Mouse (Mus musculus) right cerebral cortex, postnatal 4 days (tissue): Measurements from ENCODE around the gene Mtx1.
A peak's percentile ranks its signal among the peaks of the same experiment; 100 is the strongest.
"Not testable (repeated sequence)": the region's sequence is repeated elsewhere in the genome, so short reads cannot be mapped to it uniquely, and the experiment has no call there.

Experiments used
- DNase-seq: peaks from one replicate; pipeline ENCODE4 v3.0.0-alpha.2; 2022

Gene Mtx1

DNA sequence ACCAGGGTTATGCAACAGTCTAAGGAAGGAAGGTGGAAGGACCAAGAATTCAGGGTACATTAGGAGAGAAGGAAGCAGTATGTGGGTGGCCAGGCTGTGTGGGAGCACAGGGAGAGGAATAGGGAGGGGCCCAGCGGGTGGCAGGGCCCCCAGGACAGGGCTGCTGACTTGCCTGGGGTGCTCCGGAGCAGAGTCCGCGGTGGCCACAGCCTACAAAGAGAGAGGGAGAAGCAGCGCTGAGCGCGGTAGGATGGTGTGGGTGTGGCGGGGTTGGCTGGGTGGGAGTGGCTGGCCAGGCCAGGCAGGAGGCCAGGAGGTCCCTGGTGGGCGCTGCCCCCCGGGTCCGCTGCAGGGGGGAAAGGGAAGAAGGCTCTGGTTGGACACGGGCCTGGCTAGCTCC lies 11.6 kb upstream of the Mtx1 start:
- DNase-seq: no peak

DNA sequence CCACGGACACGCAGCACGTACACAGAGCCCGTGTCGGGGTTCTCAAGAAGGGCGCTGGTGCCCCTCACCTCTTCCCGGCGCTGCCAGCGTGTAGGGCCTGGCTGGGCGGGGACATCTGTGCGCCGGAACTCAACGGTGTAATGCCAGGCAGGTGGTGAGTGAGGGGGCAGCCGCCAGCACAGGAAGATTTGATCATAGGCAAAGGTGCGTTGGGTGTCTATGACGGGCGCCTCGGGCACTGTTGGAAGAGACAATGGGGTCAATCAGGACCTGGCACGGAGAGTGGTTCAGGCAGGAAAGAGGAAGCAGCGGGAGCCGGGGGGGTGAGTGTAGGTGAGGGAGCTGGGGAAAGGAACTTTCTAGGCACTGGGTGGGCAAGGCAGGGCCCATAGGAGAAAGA lies 10.8 kb upstream of the Mtx1 start:
- no peak for DNase-seq

DNA sequence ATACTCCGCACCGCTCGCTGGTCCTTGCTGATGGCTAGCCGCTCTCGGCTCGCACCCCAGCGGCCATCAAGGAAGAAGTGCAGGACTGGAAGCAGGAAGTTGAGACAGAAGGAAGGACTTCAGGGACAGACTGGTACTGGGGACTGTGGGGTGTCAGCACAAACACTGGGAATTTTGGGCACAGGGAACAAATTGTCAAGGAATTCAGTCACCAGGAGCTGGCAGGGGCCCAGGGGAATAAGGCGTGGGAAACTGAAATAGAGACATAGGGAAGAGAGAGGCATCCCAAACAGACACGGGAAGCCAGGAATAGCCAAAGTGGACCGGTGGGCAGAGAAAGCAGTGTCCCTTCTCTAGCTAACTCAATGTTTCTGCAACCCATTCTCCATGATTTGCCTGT lies 9.6 kb upstream of the Mtx1 start:
- DNase-seq: no peak

DNA sequence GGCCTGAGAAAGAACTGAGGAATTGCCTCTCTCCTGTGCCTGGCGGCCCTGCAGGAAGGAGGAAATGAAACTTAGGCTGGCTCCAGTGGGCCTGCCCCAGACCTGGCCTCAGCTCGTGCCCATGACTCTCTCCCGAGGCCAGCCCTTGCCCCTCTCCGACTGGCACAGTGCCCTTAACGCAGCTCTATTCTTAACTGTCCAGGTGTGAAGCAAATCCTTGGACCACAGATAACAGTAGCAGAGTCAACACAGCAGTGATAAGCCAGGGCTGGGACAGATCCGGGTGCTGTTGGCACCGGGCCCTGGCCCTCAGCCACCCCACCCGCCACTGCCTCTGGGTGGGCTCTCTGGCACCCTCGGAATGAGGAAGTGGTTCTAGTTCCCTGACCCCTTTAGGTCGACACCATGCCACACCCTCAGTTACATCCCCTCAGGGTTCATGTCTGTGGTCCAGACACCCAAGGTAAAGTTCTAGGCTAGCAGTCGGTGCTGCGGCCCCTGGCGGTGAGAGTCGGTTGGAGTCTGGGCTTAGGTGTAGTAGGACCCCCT lies 6.7 kb upstream of the Mtx1 start:
- no peak for DNase-seq

DNA sequence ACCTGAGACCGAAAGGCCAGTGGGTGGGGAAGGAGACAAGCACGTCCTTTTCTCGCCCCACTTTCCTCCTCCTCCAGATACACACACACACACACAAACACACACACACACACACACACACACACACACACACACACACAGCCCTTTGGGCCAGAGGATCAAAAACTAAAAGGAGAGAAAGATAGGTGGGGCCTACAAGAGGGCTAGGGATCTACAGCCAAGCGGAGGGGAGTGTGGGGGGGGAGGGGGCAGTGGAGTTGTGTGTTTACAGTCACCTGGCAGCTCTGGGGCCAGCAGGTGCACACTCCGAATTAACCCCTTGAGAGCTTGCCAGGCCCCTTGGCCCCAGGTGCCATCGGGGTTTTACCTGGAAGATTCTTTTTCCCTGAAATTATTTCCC lies 5.7 kb upstream of the Mtx1 start:
- no peak for DNase-seq

DNA sequence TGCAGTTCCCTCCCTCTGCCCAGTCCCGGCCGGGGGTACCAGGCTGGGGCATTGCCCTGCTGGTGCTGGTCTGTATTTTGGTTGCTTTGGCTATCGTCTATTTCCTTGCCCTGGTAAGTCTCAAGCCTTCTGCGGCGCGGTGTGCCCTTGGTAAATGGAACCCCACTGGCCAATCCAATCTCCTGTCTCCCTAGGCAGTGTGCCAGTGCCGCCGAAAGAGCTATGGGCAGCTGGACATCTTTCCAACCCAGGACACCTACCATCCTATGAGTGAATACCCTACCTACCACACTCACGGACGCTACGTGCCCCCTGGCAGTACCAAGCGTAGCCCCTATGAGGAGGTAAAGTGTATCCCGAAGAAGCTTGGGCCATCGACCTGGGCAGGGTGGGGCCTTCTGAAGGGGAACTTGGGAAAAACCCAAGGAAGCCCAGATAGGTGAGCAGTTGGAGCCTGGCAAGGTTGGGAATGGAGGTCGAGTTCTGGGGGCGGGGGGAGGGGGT lies 4.9 kb upstream of the Mtx1 start:
- no peak for DNase-seq

DNA sequence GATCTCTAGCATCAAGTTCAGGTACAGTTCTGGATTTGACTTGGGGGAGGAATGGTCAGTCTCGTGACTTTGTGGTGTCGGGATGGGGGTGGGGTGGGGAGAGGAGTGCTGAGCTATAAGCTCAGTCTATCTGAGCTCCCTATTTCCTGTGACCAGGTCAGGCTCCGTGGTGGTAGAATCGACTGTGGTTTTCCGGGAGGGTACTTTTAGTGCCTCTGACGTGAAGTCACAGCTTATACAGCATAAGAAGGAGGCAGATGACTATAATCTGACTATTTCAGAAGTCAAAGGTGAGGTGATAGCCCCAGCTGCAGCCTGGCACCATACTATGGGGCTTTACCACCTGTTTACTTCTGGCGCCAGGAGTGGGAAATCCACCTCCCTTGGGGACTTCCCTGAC lies 4.5 kb upstream of the Mtx1 start:
- no peak for DNase-seq

DNA sequence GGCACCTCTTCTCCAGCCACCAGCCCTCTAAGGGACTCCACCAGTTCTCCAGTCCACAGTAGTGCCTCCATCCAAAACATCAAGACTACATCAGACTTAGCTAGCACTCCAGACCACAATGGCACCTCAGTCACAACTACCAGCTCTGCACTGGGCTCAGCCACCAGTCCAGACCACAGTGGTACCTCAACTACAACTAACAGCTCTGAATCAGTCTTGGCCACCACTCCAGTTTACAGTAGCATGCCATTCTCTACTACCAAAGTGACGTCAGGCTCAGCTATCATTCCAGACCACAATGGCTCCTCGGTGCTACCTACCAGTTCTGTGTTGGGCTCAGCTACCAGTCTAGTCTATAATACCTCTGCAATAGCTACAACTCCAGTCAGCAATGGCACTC lies 3.7 kb upstream of the Mtx1 start:
- DNase-seq: no peak

DNA sequence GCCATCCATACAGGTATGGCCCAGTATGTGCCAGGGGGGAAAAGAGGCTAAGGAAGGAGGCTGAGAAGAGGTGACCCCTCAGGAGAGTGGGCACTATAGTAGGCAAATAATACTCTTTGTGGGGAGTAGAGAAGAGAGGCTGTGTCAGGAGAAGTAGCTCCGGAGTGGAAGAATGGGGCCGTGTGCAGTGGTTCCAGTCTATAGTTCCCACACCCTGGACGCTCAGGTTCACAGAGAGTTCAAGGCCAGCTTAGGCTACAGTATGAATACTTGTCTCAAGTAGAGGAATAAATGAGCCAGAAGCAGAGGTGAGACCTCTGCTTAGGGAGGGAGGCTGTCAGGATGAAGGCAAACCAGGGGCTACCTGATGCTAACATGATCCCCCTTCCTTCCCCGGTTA lies 2.4 kb upstream of the Mtx1 start:
- no peak for DNase-seq

DNA sequence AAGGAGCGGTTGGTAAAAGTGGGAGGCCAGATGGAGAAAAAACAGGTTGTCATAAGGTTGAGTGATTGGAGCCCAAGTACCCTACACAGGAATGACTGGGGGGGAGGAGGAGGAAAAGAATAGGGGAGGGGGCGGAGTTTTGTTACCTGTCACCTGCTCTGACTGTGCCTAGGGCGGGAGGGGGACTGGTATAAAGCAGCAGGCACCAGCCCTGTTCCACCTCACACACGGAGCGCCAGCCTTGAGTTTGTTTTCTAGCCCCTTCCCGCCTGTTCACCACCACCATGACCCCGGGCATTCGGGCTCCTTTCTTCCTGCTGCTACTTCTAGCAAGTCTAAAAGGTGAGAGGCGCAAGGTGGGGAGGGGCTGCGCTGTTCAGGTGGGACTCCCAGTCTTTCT lies 1.9 kb upstream of the Mtx1 start, which contains the start of gene Muc1:
Gene Muc1, plus strand, starts transcription at position 222 of the 400 bp plus-strand sequence.
- DNase-seq: no peak

DNA sequence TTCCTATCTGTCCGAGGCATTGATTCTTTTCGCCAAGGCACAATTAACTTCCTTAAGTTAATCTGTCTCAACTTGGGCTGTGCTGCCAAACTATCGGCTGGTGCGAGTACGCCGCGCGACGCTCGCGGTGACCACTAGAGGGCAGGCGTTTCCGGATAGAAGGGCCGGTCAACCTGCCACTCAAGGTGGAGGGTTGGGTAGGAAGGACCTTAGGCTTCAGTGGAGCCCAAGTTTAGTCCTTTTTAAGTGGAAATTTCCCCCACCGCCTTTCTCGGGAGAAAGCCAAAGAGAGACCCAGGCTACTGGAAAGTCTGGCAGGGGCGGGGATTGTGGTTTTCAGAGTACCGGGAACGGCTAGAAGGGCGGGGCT lies 1.3 kb upstream of the Mtx1 start:
- peak; percentile 88 for DNase-seq

DNA sequence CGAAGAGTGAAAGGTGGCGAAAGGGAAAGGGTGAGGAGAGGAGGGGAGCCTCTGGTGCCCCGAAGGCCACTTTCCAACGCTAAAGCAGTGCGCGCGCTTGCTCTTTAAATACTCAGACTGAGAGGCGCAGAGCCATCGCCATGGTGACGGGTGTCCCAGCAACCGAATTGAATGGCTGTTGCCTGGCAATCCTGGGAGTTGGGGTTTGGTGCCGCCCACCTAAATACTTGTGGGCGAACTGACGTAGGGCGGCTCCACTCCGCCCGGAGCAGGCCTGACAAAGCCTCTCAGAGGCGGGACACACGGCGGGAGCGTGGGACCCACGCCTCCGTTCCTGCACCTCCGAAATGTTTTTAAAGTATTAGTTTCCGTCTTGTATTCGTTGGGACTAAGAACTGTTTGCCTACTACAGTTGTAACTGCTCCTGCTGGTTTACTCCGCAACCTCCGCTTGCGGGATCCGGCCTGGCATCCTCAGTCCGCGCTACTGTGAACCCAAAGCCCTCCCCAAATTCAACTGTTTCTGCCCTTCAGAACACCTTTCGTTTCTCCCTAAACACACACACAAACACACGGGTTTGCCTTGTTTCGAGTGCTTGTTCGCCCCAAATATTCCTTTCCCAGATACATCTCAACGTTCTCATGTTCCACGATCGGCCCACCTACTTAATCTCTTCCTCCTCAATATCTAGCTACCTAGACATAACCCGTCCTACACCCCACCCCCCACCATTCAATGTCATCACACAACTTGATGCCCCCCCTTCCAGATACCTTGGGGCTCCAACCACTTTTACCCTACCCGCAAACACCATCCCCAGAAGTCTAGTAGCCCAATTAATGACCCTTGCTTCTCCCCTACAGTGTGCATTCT lies 655 bp upstream of the Mtx1 start:
- DNase-seq: peak; percentile 85

DNA sequence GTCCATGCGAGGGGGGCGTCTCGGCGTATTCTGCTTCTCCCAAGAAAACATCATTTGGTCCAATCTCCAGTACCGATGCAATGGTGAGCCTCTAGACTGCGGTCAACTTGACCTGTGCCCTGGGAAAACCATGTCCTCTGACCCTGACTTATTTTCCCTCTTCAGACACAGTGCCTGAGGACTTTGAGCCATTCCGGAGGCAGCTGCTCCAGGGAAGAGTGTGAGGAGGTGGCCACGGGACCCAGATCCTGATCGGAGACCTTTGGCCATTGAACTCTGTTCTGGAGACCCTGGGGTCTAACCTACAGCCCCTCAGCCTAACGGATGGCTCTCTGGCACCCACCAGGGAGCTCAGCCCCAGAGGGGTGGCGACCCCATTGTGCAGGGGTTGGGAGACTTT lies 527 bp downstream of the Mtx1 start:
- DNase-seq: no peak

DNA sequence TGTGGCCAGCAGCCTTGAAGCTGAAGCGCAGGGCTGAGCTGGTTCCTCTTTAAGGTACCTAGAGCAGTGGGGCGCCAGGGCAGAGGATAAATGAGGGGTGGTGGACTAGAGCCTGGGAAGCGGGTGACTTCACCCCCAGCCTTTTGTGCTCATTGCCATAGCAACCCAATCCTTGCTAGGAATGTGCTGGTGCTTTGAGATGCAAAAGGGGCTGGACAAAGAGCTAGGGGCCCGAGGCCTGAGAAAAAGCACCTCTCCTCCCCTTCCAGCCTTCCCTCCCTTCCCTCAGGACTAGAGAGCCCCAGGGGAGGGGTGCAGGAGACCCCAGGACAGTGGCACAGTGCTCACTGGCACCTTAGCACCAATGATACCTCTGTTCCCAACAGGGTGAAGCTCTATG lies 970 bp downstream of the Mtx1 start:
- DNase-seq: no peak

DNA sequence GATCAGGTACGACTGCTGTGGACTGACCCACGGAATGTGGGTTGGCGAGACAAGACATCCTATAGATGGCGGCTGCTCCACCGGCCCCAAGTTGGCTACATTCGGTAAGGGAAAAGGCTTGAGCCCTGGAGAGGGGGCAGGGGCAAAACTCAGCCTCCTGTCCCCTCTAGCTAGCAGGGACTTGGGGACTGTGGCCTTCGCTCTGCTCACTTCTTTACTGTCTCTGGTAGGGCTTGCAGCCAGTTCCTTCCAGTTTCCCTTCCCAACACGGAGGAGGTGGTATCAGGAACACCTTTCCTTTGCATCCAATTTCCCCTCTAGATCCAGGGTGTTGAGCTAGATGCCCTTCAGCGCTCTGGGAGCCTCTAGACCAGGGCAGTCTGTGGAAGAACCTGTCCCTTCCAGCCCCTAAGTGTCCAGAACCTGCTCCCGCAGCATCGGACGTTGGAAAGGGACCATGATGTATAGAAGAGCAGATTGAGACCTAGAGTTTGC lies 1.5 kb downstream of the Mtx1 start:
- DNase-seq: no peak

DNA sequence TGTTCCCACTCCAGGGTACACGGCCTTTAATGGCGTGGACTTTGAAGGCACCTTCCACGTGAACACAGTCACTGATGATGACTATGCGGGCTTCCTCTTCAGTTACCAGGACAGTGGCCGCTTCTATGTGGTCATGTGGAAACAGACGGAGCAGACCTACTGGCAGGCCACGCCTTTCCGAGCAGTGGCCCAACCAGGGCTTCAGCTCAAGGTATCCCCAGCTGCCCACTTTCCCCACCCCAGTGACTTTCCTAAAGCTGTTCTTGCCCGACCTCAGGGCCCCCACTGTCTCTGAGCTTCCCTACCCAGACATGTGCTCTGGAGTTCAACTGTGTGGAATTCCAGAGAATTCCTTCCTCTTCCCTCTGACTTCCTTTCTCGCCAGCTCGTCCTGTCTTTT lies 2.1 kb downstream of the Mtx1 start:
- no peak for DNase-seq

DNA sequence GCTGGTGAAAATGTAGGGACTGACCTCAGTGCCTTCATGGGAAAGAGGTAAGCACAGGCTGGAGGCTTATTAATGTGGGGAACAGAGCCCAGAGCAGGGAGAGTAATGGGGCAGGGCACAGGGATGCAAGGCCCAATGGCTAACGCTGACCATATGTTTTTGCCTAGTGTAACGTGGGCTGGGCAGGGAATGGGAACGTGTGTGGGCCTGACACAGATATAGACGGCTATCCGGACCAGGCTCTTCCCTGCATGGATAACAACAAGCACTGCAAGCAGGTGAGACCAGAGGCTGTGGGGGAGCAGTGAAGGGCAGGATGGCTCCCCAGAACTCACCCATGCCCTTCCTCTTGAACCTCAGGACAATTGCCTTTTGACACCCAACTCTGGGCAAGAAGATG lies 5.7 kb downstream of the Mtx1 start:
- DNase-seq: no peak

DNA sequence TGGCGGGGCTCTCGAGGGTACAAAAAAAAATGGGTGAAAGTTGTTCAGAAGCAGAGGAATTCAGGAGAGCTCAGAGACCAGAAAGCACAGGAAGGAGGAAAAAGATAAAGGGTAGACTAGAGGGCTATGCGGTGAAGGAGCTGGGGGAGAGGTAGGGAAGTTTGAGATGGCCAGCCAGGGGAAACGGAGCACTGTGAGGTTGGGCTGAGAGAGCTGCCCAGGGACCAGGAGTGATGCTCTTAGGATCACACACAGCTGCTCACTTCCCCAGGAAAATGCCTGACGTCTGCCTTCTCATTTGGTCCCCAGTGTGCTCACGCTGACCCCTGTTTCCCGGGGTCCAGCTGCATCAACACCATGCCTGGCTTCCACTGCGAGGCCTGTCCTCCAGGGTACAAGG lies 7.3 kb downstream of the Mtx1 start:
- DNase-seq: no peak

DNA sequence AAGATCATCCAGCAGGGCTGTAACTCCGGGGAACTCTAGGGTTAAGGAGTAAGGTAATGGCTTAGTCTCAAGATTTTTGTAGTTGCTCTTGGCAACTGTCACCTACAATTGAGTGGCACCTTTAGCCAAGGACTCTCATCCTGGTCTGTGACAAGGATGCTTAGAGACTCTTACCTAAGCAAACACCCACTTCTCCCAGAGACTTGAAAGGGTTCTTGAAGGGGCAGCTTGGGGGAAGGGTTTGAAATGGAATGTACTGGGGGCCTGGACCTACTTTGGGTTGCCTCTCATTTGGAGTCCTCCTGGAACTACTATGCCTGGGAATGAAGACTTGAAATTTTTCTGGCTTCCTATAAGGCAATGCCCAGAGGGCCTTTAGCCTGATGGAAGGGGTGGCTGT lies 8.6 kb downstream of the Mtx1 start:
- DNase-seq: no peak

DNA sequence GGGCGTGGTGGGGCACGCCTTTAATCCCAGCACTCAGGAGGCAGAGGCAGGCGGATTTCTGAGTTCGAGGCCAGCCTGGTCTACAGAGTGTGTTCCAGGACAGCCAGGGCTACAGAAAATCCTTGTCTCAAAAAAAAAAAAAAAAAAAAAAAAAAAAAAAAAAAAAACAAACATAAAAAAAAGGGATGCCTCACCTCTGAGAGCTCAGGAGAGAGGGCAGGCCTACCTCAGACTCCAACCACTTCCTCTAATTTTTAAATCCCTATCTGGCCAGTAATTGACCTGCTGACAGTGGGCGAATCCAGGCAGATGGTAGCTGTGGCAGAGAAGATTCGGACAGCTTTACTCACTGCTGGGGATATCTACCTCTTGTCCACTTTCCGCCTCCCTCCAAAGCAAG lies 10.5 kb downstream of the Mtx1 start:
- not testable (repeated sequence) for DNase-seq

DNA sequence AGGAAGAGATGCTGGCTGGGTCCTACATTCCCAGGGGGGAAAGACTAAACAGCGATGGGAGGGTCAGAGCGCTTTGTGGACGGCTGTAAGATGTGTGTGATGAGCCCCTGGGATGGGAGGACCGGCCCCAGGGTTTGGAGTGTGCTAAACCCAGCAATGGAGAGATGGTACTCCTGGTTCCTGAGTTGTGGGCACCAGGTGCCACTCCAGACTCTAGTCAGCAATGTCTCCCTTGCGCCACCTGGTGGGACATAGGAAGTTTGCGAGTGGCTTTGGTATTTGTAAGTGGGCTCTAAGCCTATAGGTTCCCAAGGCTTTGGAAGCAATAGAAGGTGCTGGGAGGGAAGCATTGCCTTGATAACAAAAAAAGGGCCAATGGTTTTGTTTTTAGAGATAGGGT lies 11.0 kb downstream of the Mtx1 start:
- DNase-seq: peak; percentile 89

DNA sequence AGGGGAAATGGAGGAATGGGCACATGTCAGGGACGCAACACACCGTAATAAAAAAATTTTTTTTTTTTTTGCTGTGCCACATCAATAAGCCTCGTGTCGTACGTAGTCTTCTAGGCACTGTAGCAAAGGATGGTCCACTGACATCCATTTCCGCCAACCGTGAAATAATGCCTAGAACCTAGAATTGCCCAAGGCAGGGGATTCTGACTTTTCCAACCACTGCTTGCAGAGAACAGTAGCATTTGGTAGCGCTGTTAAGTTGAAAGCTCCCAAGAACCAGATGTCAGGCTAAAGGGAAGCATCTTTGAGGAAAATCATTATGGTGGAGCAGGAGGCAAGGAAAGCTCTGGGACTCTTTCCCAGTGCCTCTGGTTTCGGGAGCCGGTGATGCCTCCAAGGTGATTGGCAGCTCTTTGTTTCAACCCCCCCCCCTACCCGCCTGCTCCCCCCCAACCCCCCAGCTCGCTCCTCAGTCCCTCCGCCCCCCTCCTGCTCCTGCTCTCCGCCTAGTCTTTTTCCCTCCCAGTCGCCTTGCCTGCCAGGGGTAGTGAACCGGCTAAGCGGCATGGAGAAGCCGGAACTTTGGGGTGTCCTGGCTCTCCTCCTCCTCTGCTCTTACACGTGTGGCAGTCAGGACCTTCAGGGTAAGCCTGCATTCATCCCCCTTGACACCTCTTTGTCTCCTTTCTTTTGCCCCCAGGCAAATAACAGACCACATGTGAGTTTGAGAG lies 12.0 kb downstream of the Mtx1 start, which contains the start of gene Thbs3:
Gene Thbs3, plus strand, starts transcription at position 500 of the 731 bp plus-strand sequence.
- no peak for DNase-seq

DNA sequence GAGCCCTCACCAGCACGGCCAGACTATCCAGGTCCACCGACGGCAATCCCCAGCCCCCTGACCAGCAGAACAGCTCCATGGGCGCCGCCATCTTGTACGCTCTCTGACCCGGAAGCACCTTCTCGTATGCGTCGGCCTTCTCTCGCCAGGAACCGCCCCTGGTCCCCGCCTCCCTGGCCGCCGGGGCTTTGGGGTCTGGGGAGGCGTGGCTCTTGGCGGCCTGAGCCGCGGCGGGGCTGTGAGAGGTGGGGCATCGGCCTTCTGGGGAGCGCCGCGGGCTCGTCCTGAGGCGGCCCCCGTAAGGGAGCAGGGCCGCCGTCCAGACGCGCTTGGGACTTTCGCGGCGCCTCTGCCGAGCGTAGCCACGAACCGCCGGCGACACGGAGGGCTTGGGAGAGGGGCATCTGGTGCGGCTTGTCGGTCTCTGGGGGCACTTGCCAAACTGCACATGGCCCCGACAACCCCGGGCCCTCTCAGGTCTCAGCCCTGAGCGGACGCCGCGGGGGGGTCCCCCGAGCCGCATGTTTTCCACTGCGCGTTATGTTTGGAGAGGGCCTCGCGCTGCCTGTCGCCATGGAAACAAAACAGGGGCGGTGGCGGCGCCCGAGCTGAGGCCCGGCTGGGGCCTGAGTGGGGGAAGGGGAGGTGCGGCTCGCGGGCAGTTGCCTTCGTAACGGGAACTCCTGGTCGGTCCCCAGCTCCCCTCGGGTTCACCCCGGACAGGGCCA lies 12.9 kb downstream of the Mtx1 start:
- DNase-seq: peak; percentile 87
